Mouse (Mus musculus): ENCODE measurements around the gene Cln6.

- no peak for TF ChIP-seq POLR2A (IDR thresholded peaks at IDR 0.05; ENCODE audit: borderline replicate concordance, insufficient read depth, low read length)
- TF ChIP-seq CTCF (IDR thresholded peaks at IDR 0.05; ENCODE audit: borderline replicate concordance, insufficient read depth, low read depth, low read length) = no peak
Measured at GRCm38 (mm10) chr9:62816323-62817098, 22.1 kb upstream of the Cln6 start.

Data from cerebellum, adult 2 months (tissue).